Comparison of ENCODE assay signal across 26 mouse cellular contexts in genomic region chr19:28534964-28535363, GRCm38 (mm10).
"Had no signal": no experiment of that assay in that cellular context is flagged by ENCODE, and none has a peak within 500 bp of the region (broad histone marks: within the 10 kb centered on the region; RNA-seq: fewer than 3 reads in every experiment).

No protein-coding gene starts in this region.

- H3K4me1 ChIP-seq: heart, embryonic 13.5 days; heart, embryonic 15.5 days; hindbrain, embryonic 10.5 days; intestine, embryonic 15.5 days; liver, embryonic 13.5 days had no signal

- H3K9me3 ChIP-seq: heart, embryonic 13.5 days; heart, embryonic 15.5 days; hindbrain, embryonic 12.5 days; intestine, embryonic 15.5 days; limb, embryonic 10.5 days; limb, embryonic 12.5 days; liver, embryonic 13.5 days had no signal

- H3K4me3 ChIP-seq: heart, adult 2 months; heart, embryonic 13.5 days; heart, embryonic 15.5 days; hindbrain, embryonic 10.5 days; hindbrain, embryonic 12.5 days; intestine, embryonic 15.5 days; left cerebral cortex, adult 2 months; limb, embryonic 10.5 days; limb, embryonic 12.5 days; liver, embryonic 13.5 days had no signal

- ATAC-seq: hindbrain, embryonic 16.5 days; inflammation-experienced regulatory T-cells, adult 6 months; intestine, embryonic 15.5 days; intestine, postnatal 0 days had no signal

- DNase-seq: gastrocnemius, postnatal 14 days; gastrocnemius, postnatal 36 days; heart, adult 2 months; heart, postnatal 14 days; heart, postnatal 4 days; kidney, adult 18-20 months; kidney, adult 8-10 months; kidney, postnatal 10 days; kidney, postnatal 25 days; kidney, postnatal 4 days; liver; liver, embryonic 13.5 days had no signal

- H3K9ac ChIP-seq: heart, embryonic 13.5 days; heart, embryonic 15.5 days; hindbrain, embryonic 12.5 days; hindbrain, embryonic 14.5 days; intestine, embryonic 15.5 days; limb, embryonic 12.5 days; liver, embryonic 13.5 days had no signal

- H3K27me3 ChIP-seq: heart, embryonic 13.5 days; heart, embryonic 15.5 days; hindbrain, embryonic 12.5 days; intestine, embryonic 15.5 days; limb, embryonic 12.5 days; liver, embryonic 13.5 days had no signal

- H3K36me3 ChIP-seq: heart, embryonic 13.5 days; heart, embryonic 15.5 days; hindbrain, embryonic 12.5 days; intestine, embryonic 15.5 days; limb, embryonic 10.5 days; limb, embryonic 12.5 days; liver, embryonic 13.5 days had no signal

- H3K27ac ChIP-seq: heart, adult 2 months; heart, embryonic 13.5 days; heart, embryonic 15.5 days; hindbrain, embryonic 10.5 days; hindbrain, embryonic 12.5 days; hindbrain, embryonic 14.5 days; intestine, embryonic 15.5 days; left cerebral cortex, adult 2 months; limb, embryonic 10.5 days; limb, embryonic 12.5 days; liver, embryonic 13.5 days had no signal

- H3K4me2 ChIP-seq: heart, embryonic 11.5 days; heart, embryonic 13.5 days; heart, embryonic 15.5 days; hindbrain, embryonic 12.5 days; hindbrain, embryonic 14.5 days; intestine, embryonic 15.5 days; limb, embryonic 12.5 days; liver, embryonic 11.5 days; liver, embryonic 13.5 days had no signal
